Mouse (Mus musculus) T-cell, adult 2 months (primary cell): ENCODE results near the gene Cpne4.

Experiments used
- DNase-seq: peaks from one replicate; pipeline ENCODE4 v3.0.0; 2022; ENCODE audit warnings: low spot score

The Cpne4 gene

DNA sequence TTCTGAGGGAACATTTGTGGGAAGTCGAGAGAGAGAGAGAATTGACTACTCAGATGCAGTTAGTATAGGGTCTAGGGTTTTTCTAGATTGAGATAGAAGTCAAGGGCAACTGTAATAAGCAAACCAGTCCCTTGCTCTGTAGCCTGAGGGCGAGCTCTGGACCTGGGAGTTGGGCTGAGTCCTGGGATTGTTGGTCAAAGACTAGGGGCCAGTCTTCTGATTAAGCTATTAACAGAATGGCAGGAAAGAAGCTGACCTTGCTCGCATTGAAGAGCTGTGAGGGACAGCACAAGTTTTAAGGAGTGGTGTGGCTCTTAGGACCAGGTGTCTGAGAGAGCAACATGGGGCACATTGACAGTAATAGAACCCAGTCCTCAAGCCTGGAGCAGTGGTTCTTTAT lies 140.0 kb downstream of the Cpne4 start:
- no peak for DNase-seq

DNA sequence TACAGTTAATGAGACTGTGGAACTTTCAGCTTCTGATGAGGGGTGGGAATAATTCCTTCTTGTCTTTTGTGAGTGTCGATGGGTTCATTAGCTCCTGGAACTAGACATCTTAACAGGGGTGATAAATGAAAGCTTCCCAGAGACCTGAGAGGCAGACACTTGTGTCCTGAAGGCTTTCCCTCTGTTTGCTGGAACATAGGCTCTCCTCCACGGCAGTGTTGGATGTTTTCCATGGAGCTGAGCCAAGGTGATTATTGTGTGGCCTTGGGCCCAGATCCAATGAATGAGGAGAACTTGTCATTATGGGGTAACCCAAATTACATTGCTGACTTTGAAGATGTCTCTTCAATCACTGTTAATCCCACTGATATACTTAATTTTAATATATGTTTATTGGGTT lies 146.1 kb downstream of the Cpne4 start:
- no peak for DNase-seq

DNA sequence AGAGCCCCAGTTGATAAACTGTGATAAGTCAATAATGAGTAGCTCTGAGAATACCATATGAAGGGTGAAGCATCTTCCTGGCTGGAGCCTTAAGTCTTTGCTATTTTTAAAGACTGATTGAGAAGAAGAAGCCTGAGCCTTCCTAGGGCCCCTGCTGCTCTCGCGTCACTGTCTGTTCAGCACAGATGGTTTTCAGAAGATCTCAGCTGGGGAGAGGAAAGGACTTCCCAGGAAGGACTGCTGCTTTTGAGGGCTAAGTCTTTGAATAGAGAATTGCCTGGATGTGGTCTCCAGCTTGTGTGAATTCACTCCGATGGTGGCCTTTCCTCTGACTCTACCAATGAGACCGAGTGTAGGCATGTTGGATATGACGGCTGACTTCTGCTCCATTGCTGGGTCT lies 163.7 kb downstream of the Cpne4 start:
- DNase-seq, result no peak

DNA sequence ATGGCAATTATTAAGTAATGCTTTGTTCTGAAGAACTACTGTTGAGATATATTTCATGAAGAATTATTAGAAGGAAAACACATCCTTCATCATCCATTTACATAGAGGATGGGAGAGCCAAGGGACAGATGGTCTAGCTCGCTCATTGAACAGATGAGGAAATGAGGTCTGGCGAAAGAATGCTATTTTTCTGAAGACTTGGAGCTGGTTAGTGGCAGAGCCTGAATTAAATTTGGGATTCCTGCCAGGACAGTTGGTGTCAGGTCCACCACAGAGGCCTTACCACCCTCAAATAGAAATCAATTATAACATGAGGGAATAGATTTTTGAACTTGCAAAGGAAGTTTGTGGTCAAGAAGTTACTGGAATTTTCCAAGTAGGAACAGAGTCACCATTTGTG lies 178.2 kb downstream of the Cpne4 start:
- no peak for DNase-seq

DNA sequence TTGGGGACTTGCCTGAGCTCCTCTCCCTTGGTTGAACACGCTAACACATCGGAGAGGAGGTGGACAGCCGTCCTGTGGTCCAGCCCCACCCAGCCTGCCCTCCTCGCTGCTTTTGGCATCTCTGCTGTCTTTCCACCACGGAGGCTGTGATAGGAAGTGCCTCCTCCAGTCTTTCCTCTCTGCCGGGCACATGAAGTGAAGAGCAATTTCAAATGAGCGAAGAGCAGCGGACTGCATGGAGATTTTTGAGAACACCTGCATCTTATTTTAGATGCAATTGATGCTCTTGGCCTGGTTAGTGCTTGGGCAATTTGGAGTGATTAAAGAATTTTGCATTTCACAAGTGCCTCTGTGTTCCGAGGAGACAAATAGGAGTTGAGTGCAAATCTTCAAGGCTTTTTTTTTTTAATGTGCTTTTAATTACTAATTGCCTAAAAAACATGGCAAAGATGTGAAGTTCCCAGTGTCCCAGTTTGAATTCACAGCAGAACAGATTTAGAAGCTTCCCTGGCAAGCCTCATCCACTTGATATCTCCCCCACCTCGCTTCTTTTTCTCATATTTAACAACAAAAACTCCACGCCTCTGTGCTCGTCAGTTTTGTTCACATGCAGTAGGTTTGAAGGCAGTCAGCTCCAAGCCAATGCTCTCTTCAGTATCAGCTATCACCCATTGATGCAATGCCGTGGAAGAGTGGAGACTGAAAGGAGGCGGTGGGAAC lies 195.7 kb downstream of the Cpne4 start:
- no peak for DNase-seq

DNA sequence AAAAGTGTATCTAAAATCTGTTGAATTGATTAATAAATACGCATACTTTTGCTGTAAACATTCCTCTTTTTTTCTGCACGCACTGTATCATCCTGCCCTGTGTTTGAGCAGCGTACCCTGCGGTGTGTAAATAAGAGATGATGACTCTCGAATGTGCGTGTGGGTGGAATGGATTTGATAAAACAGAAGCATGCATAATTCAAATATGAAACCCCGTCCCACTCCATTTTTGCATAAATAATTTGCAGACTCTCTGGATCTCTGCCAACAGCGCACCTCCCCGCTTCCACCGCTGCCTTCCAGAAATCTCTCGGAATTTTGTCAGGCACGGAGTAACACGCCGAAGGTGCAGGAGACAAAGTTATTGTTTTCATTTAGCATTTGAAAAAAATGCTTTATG lies 208.4 kb downstream of the Cpne4 start:
- no peak for DNase-seq

DNA sequence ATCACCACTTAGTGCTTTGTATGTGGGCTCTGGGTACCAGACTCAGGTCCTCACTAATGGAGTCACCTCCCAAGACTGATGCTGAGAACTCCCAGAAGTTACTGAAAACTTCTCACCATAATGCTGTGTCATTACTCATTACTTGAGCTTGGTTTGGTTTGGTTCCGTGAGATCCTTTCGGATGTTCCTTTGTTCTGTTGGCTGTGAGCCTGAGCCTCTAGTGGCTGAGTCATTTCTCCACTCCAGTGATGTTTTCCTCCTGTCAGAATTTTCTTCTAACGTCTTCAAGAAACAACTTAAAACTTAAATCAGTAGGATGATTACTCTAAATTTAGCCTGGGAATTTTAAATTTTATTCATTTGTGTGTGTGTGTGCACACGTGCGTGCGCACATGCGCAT lies 212.9 kb downstream of the Cpne4 start:
- DNase-seq, result no peak

DNA sequence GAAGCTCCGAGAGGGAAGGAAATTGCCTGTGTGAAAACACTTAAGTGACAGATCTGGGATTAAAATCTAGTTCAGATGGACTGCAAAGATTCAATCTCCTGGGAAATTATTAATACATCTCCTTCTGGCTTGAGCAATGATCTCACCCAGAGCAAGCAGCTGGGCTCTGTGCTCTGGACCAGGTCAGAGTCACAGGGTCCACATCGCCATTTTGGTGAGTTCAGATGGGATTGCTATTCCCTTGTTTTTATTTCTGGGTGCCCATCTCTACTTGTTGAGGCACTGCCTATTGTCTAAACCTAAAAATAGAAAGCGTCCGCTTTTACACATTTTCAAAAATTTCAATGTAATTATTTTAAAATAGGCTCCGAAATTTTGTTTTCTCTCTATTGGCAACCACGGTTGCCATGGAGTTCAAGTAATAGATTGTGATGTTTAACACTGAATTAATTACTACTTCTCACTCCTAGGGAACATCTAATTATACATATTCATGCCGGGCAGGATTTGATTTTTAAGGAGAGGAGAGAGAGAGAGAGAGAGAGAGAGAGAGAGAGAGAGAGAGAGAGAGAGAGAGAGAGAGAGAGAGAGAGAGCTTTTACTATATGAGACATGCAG lies 229.2 kb downstream of the Cpne4 start:
- no peak for DNase-seq

DNA sequence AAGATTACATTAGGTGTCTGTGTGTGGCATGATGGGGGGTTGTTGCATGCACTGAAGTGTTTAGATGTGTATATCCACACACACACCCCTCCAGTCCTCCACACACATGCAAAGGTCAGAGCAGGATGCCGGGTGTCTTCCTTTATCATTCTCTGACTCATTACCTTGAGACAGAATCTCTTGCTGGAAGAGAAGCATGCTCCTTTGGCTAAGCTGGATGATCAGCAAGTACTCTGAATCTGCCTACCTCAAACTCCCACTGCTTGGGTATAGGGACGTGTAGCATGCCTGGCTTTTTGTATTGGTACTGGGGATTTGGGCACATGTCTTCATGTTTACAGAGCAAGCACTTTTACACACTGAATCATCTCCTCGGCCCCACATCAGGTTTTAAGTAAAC lies 230.0 kb downstream of the Cpne4 start:
- DNase-seq, result no peak

DNA sequence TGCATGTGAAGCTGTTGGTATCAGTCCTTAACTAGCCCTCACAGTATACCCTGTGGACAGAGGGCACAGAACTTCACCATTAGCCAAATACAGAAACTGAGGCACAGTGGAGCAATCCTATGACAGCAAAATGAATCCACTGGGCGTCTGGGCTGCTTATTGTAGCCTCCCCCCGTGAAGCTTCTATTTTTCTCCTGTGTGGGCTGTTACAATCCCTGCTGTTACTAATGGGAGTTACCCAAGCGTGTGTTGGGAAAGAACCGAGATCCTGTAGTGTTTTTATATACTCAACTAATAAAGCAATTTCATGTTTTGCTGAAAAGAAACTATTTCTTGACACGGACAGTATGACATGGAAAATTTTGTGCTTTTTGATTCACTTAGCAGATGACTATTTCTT lies 230.7 kb downstream of the Cpne4 start:
- DNase-seq, result no peak

DNA sequence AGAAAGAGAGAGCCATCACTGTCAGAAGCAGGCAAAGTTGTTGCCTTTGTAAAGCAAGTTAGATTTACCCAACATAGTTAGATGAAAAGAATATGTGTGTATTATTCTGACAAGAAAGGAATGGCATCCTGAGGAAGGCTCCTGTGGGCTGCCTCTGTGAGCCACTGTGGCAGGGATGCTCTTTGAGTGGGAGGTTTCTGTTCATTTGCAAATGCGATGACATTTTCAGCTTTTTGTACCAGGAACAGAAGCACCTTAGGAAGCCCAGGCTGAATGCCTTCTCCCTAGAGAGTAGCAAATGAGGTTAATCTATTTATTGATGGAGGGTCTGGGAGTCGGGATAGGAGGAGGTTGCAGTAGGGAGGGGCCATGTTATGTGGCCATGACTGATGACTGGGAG lies 249.5 kb downstream of the Cpne4 start:
- DNase-seq, result no peak

DNA sequence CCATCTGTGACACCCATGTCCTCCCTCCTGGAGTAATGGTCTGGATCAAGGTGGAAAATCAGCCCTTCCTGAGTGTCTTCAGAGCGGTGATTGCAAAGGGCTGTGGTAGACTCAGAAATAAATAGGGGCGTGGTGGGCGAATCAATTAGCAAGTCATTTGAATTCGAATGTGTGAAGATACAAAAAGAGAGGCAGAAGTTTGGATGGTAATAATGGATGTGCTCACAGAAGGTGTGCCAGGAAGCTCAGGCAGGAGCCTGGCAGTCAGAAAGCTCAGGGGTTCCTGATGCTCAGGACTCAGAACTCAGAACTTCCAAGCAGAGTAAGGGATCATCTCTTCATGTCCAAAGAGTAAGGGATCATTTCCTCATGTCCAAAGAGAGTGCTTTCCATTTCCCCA lies 257.7 kb downstream of the Cpne4 start:
- no peak for DNase-seq

DNA sequence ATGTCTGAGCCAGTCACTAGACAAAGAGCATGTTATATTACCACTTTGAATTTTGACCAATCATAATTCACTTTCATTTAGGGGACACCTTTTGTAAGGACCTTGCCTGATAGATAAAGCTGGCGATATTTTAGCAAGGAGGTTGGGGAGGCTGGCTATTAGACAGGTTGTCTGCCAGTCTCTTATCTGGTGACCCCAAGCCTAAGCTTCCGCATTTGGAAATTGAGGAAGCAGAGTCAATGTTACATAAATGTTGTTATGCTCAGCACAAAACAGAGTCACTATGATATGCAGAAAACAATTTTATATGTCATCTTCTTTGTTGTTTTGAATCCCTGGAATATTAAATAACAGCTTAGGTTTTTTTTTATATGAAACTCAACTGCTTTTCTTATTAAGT lies 267.6 kb downstream of the Cpne4 start:
- no peak for DNase-seq

DNA sequence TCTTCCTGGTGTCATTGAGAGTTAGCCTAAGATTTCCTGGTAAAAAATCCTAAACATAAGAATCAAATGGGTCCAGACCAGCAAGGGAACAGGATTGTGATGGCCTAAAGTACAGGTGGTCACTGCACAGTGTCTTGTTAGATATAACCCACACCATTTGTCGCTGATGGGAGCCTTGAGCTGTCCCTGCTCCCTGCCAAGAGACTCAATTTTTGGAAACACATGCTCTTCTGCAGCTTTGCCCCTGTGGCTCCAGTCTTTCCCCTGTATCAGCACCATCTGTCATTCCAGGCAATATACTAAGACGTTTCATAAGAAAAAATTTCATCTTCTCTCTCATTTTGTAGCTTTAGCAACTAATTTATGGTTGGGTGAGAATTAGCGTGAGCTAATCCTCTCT lies 281.6 kb downstream of the Cpne4 start:
- no peak for DNase-seq

DNA sequence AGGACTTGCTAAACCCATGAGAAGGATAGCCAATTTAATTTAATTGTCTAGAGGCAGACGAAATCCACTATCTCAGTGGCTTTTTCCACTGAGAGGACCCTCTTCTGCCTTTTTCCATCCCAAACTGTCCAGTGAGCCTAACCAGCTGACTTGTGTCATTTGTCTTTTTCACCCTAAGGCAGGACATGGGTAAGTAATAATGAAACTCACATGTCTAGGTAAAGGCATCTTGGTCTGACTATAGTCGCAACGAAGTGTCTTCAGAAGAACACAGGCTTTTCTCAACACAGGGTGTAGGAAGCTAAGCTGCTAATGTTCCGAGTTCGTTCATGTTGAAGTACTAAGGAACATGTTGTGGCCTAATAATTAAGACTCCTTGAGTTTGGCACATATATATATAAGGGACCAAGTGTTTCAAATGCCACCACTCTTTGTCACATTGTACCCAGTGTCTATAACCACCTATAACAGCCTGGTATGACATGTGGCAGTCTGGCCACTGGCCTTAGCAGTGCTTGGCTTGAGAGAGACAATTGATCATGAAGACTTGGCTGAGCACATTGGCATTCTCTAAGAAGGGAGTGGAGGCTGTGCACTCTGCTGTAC lies 286.0 kb downstream of the Cpne4 start:
- DNase-seq, result no peak

DNA sequence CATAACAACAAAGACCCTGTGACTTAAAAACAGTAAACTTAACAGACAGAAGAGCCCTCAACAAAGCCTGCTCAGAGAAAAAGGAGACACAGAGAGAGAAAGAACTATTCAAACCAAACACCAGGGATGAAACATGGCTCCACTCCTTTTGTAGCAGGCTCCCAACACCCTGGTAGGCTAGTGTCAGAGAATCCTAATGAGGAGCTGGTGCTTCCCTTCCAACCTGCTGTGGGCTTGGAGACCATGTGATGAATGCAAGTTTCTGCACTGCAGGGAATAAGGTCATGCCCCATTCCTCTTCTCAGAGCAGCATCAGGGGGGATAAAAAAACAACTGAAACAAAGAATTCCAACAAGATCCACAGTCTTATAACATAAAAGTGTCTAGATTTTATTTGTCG lies 290.8 kb downstream of the Cpne4 start:
- DNase-seq, result no peak

DNA sequence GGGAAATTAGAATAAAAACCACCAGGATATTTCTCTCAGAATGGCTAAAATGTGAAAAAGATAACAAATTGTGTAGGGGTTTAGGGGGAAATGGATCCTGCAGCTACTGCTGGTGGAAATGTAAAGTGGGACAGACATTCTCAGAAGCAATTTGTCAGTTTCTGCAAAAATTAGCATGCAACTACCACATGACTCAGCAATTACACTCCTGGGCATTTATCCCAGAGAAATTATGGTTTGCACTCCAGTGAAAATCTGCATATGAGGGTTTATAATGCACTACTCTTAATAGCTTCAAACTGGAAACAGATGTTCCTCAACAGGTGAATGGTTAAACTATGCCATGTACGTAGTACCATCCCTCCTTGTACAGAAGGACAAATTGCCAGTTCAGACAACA lies 294.2 kb downstream of the Cpne4 start:
- no peak for DNase-seq

DNA sequence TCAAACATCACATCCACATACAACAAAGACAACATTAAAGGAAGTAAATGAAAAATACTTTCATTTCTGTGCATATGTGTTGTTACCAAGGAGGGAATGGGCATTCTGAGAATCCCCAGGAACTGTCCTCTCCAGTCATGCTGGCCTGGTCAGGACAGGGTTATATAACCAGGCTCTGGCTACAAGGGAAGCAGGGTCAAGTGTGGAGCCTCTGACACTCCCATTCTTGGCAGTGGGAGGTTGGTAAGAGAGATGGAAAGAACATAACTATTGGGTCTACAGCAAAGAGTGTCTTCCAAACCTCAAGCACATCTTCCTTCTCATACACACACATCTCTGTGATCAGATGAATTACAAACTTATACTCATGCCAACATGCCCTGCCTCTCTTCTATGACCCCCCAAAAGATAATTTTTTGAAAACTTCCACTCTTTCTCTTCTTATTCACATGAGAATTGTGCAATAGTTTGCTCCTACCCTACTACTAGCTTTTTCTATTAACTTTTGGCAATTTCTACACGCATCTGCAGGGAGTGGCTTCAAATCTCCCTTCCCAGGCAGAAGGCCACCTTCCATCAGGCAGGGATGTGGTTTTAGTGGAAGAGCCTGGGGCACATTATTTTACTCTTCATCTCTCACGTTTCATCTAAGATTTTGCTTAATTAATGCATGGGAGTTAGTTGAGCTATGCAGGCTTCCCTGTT lies 298.3 kb downstream of the Cpne4 start:
- no peak for DNase-seq

DNA sequence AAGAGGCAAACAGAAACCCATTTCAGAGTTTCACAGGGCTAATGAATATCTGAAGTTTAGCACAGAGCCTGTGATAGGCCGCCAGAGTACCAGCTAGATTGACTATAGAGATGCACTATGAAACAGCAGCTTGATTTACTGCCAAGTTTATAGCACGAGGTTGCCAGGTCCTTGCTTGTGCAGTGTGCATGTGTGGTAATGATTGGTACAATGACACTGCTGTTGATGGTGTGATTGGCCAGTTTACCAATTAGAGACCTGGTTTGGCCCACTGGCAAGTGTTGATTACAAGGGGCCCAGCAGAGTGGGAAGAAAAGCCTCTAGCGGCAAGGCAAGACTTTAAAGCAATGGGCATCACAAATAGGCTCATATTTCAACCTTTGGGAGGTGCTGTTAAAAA lies 306.6 kb downstream of the Cpne4 start:
- DNase-seq, result no peak

DNA sequence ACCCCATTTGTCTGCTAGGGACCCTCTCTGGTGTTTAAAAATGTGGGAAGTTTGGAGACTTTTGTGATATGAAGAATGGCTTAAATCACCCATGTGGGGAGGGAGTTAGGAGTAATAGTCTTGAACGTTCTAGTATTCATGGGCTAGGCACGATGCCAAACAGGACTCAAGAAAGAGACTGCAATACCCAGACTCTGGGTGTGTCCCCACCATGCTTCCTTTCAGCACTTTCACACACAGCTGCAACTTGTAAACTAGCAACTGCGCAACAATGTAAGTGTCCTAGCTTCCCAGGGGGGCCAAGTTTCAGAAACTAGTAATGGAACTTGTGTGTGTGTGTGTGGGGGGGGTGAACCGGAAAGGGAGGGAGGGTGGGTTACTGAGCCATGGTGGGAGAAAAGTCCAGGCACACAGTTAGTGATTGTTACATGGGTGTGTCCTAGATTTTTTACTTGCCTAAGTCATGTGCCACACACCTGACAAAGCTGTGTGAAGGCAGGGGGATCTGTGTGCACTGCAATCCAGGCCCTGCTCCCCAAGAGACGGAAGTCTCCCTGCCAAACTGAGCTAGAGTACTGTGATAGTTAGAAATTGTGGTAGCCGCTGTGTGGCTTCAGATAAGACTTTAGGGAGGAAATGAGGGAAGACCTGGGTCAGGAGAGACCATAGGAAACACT lies 307.3 kb downstream of the Cpne4 start:
- no peak for DNase-seq

DNA sequence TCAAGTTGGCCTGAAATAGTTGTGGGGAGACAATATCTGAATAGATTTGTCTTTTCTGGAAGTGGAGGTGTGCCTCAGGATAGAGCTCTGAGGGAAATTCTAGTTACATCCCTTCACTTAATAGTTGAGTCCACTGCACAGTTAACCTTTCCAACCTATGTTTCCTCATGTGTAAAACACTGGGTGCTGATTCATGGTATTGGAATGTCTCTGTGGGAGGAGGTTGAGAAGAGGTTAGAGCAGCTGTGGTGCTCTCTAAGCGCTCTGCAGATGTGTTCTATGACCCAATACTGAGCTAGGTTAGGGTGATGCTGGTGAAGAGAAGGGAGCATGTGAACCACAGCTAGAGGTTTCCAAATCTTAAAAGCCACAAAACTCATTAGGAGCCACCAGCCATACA lies 318.7 kb downstream of the Cpne4 start:
- no peak for DNase-seq

DNA sequence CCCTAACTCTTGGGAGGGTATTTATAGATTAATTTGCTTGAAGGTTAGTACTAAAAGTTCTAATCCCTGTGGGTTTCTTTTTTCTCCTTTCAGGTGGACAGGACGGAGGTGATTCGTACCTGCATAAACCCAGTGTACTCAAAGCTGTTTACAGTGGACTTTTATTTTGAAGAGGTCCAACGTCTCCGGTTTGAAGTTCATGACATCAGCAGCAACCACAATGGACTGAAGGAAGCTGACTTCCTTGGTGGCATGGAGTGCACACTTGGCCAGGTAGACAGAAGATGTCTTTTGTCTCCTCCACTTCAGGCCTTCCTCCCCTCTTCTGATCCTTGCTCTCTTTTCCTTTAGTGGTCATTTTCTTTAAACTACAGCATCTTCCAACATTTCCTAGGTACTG lies 325.5 kb downstream of the Cpne4 start:
- peak; percentile 55 for DNase-seq

DNA sequence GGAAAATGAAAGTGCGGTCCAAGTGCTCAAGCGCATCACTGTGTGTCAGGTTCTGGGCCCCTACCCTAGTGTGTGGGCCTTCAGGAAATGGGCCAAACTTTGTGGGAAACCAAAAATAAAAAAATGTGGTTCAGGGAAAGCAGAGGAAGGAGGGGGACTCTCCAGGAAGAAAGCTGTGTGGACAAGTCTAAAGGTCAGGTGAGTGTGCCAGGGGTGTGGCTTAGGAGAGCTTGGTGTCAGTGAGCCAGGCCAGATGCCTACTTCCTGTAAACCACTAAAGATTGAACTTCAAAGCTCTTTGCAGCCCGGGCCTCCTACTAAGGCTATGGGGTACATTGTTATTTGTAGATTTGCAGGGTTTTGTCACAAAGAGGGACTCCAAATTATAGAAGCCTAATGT lies 327.1 kb downstream of the Cpne4 start:
- DNase-seq, result no peak
